Mouse (Mus musculus): ENCODE results near the gene Cep112. TPM values are rescaled to one million over a fixed set of nuclear protein-coding genes. Genes with fewer than 3 reads are reported as not detected.

The Cep112 gene
- total RNA-seq, 2 experiments from 2014 or later: 21.0 to 23.1 TPM

DNA sequence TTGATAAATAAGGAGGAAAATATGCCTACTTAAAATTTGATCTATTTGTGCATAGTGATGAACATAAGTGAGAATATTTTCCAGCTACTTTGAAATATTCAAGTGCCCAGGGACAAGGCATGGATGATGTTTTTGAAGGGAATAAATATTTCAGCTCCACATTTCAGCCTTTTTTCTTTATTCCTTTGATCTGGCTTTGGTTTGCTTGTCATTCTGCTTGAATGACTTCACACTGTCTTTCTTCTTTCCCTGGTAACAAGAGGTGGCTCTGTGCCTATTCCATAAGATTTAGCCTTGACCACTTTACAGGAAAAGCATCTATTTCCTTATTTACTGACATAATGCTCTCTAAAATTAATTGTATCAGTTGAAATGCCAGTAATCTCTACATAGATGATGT lies 134.5 kb downstream of the Cep112 start:
- no peak overlapping the region for H3K27ac ChIP-seq
- no peak overlapping the region for H3K4me3 ChIP-seq
- DNase-seq (ENCODE audit: low spot score in 2 of 2): no peak
- TF ChIP-seq CTCF (conservative IDR thresholded peaks at IDR 0.05): no peak

DNA sequence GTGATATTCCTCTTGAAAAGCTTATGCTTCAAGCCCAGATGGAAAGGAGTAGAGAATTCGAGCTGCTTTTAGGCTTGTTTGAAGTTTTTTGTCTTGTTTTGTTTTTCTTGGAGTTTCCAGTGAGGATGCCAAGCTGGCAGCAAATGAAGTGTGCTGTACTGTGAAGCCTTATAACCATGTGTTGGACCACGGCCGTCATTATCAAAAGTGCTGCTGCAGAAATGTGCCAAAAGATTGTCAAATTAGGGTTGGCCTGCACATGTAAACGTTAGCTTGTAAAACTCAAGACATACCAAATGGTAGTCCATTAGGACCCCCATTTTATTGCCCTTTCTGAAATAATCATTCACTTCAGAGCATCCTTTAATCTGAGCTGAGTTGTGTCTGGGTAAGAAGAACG lies 137.1 kb downstream of the Cep112 start:
- DNase-seq (ENCODE audit: low spot score in 2 of 2): no peak
- TF ChIP-seq CTCF (conservative IDR thresholded peaks at IDR 0.05): no peak
- no peak overlapping the region for H3K27ac ChIP-seq

DNA sequence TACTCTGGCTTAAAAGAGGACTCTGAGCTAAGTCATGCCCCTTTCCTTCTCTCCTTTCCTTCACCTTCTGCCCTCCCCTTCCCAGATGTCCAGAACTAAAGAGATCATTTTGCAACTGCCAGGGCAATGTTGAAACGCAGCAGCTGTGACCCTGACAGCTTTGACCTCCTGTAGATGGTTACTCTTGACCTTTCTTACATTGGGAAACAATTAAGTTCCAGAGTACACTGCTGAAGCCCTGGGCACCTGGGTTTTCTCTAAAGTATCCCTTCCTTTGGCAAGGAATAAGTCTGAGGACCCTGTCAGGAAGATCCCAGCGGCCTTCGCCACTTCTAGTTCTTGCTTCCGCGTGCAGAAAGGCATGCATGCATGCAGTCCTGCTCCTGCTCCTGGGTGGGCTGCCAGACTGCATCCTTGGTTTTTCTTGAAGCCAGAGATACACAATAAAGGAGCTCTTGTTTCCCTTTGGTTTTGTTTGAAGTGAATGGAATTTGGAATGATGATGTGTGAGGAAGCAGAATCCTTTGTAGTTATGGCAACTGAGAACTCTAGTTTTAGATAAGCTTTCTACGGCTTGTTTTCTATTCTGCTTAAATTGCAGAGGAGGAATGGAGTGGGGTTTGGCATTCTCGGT lies 161.7 kb downstream of the Cep112 start:
- H3K4me3 ChIP-seq: no peak overlapping the region
- no peak overlapping the region for H3K27ac ChIP-seq
- DNase-seq (ENCODE audit: low spot score in 2 of 2): no peak
- TF ChIP-seq CTCF (conservative IDR thresholded peaks at IDR 0.05): no peak

More for the DNA sequence above, 137.1 kb downstream of the Cep112 start:
- no peak overlapping the region for H3K4me3 ChIP-seq

DNA sequence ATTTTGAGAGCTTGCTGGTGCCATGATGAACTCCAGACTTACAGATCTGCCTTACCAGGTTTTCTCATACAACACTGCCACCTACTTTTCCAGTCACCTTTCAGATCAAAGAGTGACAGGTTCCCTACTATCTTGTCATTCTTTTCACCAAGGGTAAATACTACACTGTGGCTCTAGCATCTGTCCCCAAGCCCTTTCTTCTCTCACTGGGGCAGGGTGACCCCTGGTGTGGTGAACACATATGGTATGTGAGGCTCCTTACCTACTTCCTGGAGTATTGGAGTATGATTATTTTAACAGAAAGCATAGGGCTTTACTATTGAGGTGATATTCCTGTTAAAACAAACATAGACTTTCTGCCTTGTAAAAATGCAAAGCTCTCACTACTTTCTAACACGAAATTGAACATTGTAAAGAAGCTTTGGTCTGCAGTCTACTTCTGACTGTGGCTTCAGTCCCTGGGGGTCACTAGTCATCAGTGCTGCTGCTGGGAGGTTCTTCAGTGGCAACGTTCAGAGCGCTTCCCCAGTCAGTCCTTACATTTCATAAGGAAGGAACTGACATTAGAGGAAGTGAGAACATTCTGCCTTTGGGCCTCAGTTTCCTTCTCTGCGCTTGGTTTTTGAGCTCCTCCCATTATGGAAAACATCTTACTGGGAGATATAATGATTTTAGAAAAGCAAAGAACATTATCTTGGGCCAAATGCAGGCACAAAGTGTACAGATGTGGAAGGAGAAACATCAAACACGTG lies 168.4 kb downstream of the Cep112 start:
- H3K27ac ChIP-seq: no peak overlapping the region
- no peak for TF ChIP-seq CTCF (conservative IDR thresholded peaks at IDR 0.05)
- H3K4me3 ChIP-seq: no peak overlapping the region
- no peak for DNase-seq (ENCODE audit: low spot score in 2 of 2)

DNA sequence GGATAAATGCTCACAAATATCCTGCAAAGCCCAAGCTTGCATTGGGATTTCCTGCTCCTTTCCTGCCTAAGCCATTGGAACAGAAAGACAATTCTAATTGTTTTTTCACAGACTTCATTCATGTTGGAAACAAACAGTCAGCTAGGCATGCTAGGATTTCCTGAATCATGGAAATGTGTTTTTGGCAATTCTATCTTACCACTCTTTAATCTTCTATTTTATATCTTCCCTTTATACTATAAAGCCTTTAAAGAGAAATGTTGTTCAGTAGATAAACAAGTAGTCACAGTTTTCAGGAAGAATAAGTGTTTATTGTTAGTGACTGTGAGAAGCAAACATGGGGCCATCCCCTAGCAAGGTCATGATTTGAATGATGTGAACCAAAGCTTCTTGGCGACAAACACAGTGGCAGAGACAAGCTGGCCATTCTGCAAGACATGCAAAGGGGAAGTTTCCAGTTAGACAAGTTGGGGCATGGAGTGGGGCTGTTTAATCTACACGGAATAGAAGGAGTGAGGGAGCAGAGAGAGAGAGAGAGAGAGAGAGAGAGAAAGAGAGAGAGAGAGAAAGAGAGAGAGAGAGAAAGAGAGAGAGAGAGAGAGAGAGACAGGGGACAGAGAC lies 169.1 kb downstream of the Cep112 start:
- no peak for DNase-seq (ENCODE audit: low spot score in 2 of 2)
- Histone ChIP-seq H3K4me3 (no peak overlapping the region), H3K27ac (no peak overlapping the region)
- TF ChIP-seq CTCF (conservative IDR thresholded peaks at IDR 0.05): no peak

DNA sequence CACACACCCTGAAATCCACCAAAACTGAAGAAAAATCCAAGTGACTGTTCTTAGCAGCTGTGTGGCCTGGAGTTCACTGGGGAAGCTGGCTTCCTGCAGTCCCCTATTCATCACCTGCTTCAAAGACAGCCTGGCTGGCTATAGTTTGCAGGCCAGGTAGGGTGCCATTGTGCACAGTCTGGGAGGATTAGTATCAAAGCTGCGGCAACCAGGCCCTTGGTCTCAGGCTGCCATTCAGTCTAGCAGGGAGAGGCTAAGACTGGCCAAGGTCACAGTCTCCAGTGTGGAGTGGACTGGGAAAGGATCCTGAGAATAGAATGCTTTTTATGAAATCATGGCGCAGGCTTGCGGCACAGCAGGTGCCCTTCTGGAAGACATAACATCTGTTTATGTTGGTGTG lies 180.3 kb downstream of the Cep112 start:
- DNase-seq (ENCODE audit: low spot score in 2 of 2): no peak
- peak overlapping the region; percentile 28; the same call in 1 of the 2 replicates for H3K27ac ChIP-seq
- H3K4me3 ChIP-seq: peak overlapping the region; percentile 55; the same call in 1 of the 2 replicates
- TF ChIP-seq CTCF (conservative IDR thresholded peaks at IDR 0.05): no peak

DNA sequence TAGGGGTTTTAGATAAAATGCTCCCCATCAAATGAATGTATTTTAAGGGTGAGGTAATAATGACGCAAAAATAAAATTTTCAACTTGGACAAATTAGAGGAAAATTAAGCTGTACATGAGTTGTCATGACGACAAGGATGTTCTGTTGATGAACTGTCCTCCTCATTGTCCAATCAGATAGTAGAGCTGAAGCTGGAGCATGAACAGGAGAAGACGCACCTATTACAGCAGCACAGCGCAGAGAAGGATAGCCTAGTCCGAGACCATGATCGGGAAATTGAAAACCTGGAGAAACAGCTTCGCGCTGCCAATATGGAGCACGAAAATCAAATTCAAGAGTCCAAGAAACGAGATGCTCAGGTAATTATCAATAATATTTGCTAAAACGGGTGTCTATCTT lies 181.0 kb downstream of the Cep112 start:
- peak overlapping the region; percentile 55 for H3K4me3 ChIP-seq
- DNase-seq (ENCODE audit: low spot score in 2 of 2): no peak
- H3K27ac ChIP-seq: peak overlapping the region; percentile 81
- TF ChIP-seq CTCF (conservative IDR thresholded peaks at IDR 0.05): no peak

DNA sequence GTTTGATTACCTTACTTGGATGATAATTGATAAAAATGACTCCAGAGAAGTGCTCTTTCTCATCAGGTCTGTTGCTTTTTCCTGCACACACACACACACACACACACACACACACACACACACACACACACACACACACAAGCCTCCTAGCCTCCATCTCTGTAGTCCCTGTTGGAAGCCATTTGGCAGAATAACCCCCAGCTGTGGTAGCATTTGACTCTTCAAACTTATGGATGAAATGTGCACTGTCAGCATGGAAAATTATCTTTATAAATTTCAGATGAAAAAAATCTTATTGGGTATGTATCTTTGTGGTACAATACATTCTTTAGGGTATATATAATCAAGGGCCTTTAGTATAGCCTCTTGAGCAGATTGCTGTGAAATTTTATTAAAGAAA lies 181.8 kb downstream of the Cep112 start:
- Histone ChIP-seq H3K27ac (peak overlapping the region; percentile 43), H3K4me3 (peak overlapping the region; percentile 55)
- DNase-seq (ENCODE audit: low spot score in 2 of 2): no peak
- TF ChIP-seq CTCF (conservative IDR thresholded peaks at IDR 0.05): no peak

DNA sequence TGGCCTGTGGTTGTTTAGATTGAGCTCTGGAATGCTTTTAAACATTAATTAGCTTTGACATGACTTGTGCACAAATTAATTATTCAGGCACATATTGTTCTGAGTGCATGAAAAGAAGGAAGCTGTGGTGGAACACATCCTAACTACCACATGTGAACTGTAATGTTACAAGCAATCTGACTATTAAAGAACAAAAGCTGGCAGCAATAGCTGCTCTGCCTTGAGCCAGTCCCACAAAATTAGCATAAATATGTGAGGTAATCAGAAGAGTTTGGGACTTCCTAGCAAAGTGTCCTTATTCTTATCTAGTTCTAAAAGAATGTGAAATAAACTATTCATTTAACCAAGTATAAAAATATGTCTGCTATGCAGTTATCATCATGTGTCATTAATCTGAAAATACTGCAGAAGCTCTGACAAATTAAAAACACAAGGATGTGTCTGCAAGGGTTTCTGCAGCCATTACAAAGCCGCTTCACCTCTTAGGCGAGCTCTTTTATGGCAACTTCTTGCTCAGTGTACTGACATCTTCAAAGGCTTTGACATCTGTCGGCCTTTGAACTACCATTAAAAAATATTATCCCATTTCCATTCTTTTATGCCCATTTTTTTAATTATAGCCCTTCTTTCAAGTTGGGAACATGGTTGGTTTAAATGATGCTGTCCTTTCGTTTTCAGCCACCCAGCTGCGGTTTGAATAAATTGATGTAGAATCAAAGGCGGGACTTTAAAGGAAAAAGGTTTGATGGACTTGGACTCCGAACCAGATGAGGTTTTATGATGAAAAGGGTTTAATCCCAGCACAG lies 195.8 kb downstream of the Cep112 start:
- no peak for DNase-seq (ENCODE audit: low spot score in 2 of 2)
- peak overlapping the region; percentile 22 for H3K4me3 ChIP-seq
- TF ChIP-seq CTCF (conservative IDR thresholded peaks at IDR 0.05): no peak
- peak overlapping the region; percentile 28; the same call in 1 of the 2 replicates for H3K27ac ChIP-seq

DNA sequence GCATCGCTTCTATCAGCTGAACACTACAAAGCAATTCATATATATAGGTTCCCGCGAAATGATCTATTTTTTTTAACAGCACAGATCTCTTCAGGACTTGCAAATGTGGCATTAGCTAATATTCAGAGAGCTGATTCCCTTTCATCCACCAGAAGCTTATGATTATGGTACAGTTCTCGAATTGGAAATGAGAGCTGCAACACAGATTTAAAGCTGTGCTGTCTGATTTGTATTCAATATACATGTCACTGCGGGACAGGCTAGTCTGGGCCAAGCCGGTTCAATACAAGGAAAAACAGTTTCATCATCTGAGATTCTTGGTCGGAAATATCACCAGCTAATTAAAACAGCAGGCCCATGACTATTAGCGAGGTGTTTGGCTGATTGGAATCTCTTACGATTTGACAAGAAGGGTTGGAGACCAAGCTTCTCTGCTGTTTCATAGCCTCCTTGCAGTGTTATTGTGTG lies 196.5 kb downstream of the Cep112 start:
- TF ChIP-seq CTCF (conservative IDR thresholded peaks at IDR 0.05): no peak
- DNase-seq (ENCODE audit: low spot score in 2 of 2): no peak
- Histone ChIP-seq H3K27ac (peak overlapping the region; percentile 28; the same call in 1 of the 2 replicates), H3K4me3 (peak overlapping the region; percentile 22)

DNA sequence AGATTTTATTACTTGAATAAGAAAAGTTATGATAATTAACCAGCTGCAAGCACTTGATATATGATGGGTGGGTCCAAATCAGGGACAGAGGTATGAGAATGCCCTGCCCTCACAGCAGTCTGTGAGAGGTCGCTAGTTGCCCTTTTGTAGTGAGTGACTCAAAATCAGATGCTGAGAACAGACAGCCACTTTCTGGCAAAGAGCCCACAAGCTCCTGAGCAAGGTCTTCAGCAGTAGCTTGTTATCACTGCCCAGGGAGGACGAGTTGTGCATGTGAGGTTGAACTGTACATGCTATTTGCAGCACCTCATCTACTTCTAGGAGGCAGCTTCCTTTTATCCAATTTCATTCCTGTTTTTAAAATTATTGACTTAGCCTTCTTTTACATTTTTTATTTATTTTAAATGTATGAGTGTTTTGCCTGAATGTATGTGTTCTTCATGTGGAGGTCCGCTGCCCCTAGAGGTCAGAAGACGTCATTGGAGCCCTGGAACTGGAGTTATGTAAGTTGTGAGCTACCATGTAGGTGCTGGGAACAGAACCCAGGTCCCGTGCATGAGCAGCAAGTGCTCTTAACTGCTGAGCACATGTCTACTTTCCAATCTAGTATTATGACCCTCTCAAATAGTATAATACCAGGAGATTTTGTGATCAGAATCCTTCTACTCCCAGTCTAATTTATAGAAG lies 200.7 kb downstream of the Cep112 start:
- H3K4me3 ChIP-seq: no peak overlapping the region
- no peak; the same call in 1 of the 2 replicates for TF ChIP-seq CTCF (conservative IDR thresholded peaks at IDR 0.05)
- H3K27ac ChIP-seq: no peak overlapping the region
- no peak for DNase-seq (ENCODE audit: low spot score in 2 of 2)

DNA sequence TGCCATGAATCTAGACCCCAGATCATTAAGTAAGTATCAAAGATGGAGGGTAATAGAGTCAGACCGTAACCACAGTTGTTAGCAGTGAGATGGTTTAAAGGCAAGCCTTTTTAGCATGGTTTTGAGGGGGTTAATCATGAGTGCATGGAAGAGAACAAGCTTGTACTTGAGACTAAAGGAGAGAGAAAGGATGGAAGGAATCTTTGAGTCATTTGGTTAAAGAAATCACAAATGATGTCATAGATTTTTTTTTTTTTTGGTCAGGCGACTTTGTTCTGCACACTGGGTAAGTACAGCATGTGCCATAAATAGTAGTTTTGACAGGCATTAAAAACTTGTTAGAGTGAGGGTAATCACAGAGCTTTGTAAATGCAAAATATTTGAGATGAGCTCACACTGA lies 212.8 kb downstream of the Cep112 start:
- Histone ChIP-seq H3K4me3 (no peak overlapping the region), H3K27ac (no peak overlapping the region)
- DNase-seq (ENCODE audit: low spot score in 2 of 2): no peak
- TF ChIP-seq CTCF (conservative IDR thresholded peaks at IDR 0.05): no peak
